Comparison of ENCODE assay signal across 25 mouse cellular contexts in the genomic region with DNA sequence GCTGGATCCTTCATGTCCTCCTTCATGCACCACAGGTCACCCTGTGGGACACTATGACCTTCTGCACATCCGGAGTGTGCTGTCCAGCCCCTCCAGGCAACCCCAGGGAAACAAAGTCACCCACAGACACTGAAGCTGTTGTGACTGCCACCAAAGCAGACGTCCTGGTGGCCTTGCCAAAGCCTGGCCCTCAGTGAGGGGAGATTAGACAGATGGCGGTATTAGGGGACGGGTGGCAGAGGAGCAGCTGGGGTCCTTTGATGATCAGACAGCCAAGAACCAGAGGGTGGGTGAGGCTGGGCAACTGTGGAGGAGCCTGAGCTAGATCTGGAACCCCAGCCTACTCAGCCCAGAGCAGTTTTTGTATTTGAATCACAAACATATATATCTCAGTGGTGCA.
"Had no signal": no experiment of that assay in that cellular context is flagged by ENCODE, and none has a peak within 500 bp of the region (broad histone marks: within the 10 kb centered on the region; RNA-seq: fewer than 3 reads in every experiment).

No protein-coding gene starts in this region.

- H3K9ac ChIP-seq: heart, embryonic 13.5 days; heart, embryonic 15.5 days; hindbrain, embryonic 13.5 days; kidney, embryonic 15.5 days; limb, embryonic 13.5 days; limb, embryonic 15.5 days; liver, embryonic 12.5 days; liver, embryonic 14.5 days had no signal

- H3K27ac ChIP-seq: heart, adult 2 months; heart, embryonic 13.5 days; heart, embryonic 15.5 days; hindbrain, embryonic 13.5 days; kidney, embryonic 15.5 days; kidney, postnatal 0 days; limb, embryonic 13.5 days; limb, embryonic 15.5 days; liver, embryonic 12.5 days; liver, embryonic 14.5 days had no signal

- H3K4me1 ChIP-seq: heart, embryonic 13.5 days; heart, embryonic 15.5 days; hindbrain, embryonic 13.5 days; kidney, embryonic 15.5 days; limb, embryonic 13.5 days; limb, embryonic 15.5 days; liver, embryonic 12.5 days had no signal

- H3K27me3 ChIP-seq: heart, embryonic 13.5 days; heart, embryonic 15.5 days; hindbrain, embryonic 13.5 days; kidney, embryonic 15.5 days; limb, embryonic 13.5 days; limb, embryonic 15.5 days; liver, embryonic 12.5 days had no signal

- H3K9me3 ChIP-seq: heart, embryonic 15.5 days; hindbrain, embryonic 13.5 days; kidney, embryonic 15.5 days; limb, embryonic 15.5 days; liver, embryonic 12.5 days had no signal

- H3K36me3 ChIP-seq: heart, embryonic 13.5 days; heart, embryonic 15.5 days; hindbrain, embryonic 13.5 days; kidney, embryonic 15.5 days; limb, embryonic 13.5 days; limb, embryonic 15.5 days; liver, embryonic 12.5 days had no signal

- H3K4me3 ChIP-seq: heart, adult 2 months; heart, embryonic 13.5 days; heart, embryonic 15.5 days; hindbrain, embryonic 13.5 days; kidney, embryonic 15.5 days; limb, embryonic 13.5 days; limb, embryonic 15.5 days; liver, embryonic 12.5 days had no signal

- DNase-seq: gastrocnemius, postnatal 14 days; gastrocnemius, postnatal 36 days; heart, adult 11 months; heart, adult 2 months; heart, postnatal 14 days; heart, postnatal 36 days; kidney, adult 11 months; kidney, adult 2 months; kidney, adult 9 months; kidney, postnatal 14 days; kidney, postnatal 36 days; layer of hippocampus, adult 9-11 months; layer of hippocampus, postnatal 36 days had no signal

- ATAC-seq: hindbrain, embryonic 16.5 days; intestine, embryonic 16.5 days; liver, embryonic 12.5 days had no signal

- H3K4me2 ChIP-seq: heart, embryonic 11.5 days; heart, embryonic 13.5 days; heart, embryonic 15.5 days; hindbrain, embryonic 13.5 days; kidney, embryonic 15.5 days; limb, embryonic 13.5 days; limb, embryonic 15.5 days; liver, embryonic 12.5 days had no signal
